Mouse (Mus musculus) heart, adult 2 months (tissue): Measurements from ENCODE around the gene Zkscan16.

Source experiments
- CTCF ChIP-seq: fragments of 200-600 bp; IDR thresholded peaks from 2 replicates; pipeline ENCODE4 v1.8.1; 2022; ENCODE audit warnings: antibody characterized with exemption, mild to moderate bottlenecking, moderate library complexity
- EP300 ChIP-seq: fragments of 200-500 bp; IDR thresholded peaks from 2 replicates; pipeline ENCODE4 v1.6.1; 2011; ENCODE audit warnings: low read depth, low read length, control low read depth; ENCODE audit not compliant: insufficient read depth

DNA sequence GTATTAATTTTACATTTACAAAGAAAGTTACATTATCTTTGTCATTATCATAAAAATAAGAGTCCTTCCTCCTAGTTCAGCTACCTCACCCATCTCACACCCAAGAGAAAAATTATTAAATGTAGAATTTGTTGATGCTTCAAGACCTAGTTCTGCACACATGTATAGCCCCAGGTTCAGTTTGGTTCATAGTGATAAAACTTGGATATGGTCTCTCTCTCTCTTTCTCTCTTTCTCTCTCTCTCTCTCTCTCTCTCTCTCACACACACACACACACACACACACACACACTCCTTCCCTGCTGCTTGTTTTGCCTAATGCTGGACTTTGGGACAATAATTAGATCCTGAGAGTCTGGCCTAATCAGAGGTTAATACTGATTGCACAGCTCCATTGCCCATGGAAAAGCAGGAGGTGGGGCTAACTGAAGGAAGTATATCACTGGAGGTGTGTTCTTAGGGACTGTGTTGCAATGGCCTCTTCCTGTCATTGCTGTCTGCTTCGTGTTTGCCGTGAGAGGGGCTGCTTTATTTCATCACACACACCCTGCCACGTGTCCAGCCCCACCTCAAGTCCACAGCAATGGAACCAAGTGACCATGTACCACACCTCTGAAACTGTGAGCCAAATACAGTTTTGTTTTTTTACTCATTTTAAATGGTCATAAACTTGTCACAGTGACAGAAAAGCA lies 29.9 kb upstream of the Zkscan16 start:
- TF ChIP-seq CTCF (no peak), EP300 (no peak)
